Mouse (Mus musculus) MEL (cell line): ENCODE measurements around the gene Schip1.

ENCODE experiments used
- BHLHE40 ChIP-seq: IDR thresholded peaks from 2 replicates; pipeline ENCODE4 v1.6.1; 2012; ENCODE audit warnings: low read depth, mild to moderate bottlenecking, inconsistent platforms, low read length, improper control_type of control experiment, borderline replicate concordance
- CTCF ChIP-seq, 3 experiments: IDR thresholded peaks in 2 of 3; conservative IDR thresholded peaks in 1 of 3; 2 replicates each; pipeline ENCODE4 v1.5.1; 2011 to 2012; ENCODE audit warnings: low read length in 3 of 3, low read depth in 2 of 3, mild to moderate bottlenecking in 2 of 3, improper control_type of control experiment in 1 of 3, inconsistent platforms in 1 of 3, mixed read lengths in 1 of 3, moderate library complexity in 1 of 3; ENCODE audit not compliant: control insufficient read depth in 1 of 3, insufficient read depth in 1 of 3, poor library complexity in 1 of 3, severe bottlenecking in 1 of 3
- ELF1 ChIP-seq: IDR thresholded peaks from 2 replicates; pipeline ENCODE4 v1.6.1; 2014; ENCODE audit warnings: low read depth, mild to moderate bottlenecking, inconsistent platforms, low read length, improper control_type of control experiment, moderate library complexity
- EP300 ChIP-seq, 2 experiments: IDR thresholded peaks; 2 replicates each; pipeline ENCODE4 v1.6.1; 2011; ENCODE audit warnings: improper control_type of control experiment in 2 of 2, low read length in 2 of 2, low read depth in 1 of 2, mild to moderate bottlenecking in 1 of 2
- ETS1 ChIP-seq: IDR thresholded peaks from 2 replicates; pipeline ENCODE4 v1.6.1; 2012; ENCODE audit warnings: low read depth, mild to moderate bottlenecking, inconsistent platforms, low read length, improper control_type of control experiment, moderate library complexity
- HCFC1 ChIP-seq: IDR thresholded peaks from 2 replicates; pipeline ENCODE4 v1.6.1; 2012; ENCODE audit warnings: low read depth, mild to moderate bottlenecking, inconsistent platforms, low read length, improper control_type of control experiment, moderate library complexity
- JUND ChIP-seq: IDR thresholded peaks from 2 replicates; pipeline ENCODE4 v1.6.1; 2011; ENCODE audit warnings: low read depth, mild to moderate bottlenecking, improper control_type of control experiment, low read length
- MAFK ChIP-seq: IDR thresholded peaks from 2 replicates; pipeline ENCODE4 v1.6.1; 2011; ENCODE audit warnings: low read depth, mild to moderate bottlenecking, low read length, improper control_type of control experiment, borderline replicate concordance
- MEF2A ChIP-seq: IDR thresholded peaks from 2 replicates; pipeline ENCODE4 v1.6.1; 2014; ENCODE audit warnings: low read depth, mild to moderate bottlenecking, inconsistent platforms, low read length, improper control_type of control experiment; ENCODE audit not compliant: poor library complexity, insufficient replicate concordance, severe bottlenecking; ENCODE audit errors: extremely low read depth
- POLR2AphosphoS2 ChIP-seq: IDR thresholded peaks from 2 replicates; pipeline ENCODE4 v1.6.1; 2011; ENCODE audit warnings: low read length, improper control_type of control experiment
- POLR2AphosphoS5 ChIP-seq: IDR thresholded peaks from 2 replicates; pipeline ENCODE4 v1.6.1; 2012; ENCODE audit warnings: low read depth, borderline replicate concordance, mild to moderate bottlenecking, inconsistent platforms, low read length, moderate library complexity, mixed read lengths
- RCOR1 ChIP-seq: IDR thresholded peaks from 2 replicates; pipeline ENCODE4 v1.6.1; 2012; ENCODE audit warnings: low read depth, mild to moderate bottlenecking, inconsistent platforms, low read length, improper control_type of control experiment
- SMC3 ChIP-seq: IDR thresholded peaks from 2 replicates; pipeline ENCODE4 v1.6.1; 2011; ENCODE audit warnings: low read depth, low read length, improper control_type of control experiment
- ZC3H11A ChIP-seq: IDR thresholded peaks from 2 replicates; pipeline ENCODE4 v1.6.1; 2012; ENCODE audit warnings: low read depth, mild to moderate bottlenecking, inconsistent platforms, low read length, improper control_type of control experiment

DNA sequence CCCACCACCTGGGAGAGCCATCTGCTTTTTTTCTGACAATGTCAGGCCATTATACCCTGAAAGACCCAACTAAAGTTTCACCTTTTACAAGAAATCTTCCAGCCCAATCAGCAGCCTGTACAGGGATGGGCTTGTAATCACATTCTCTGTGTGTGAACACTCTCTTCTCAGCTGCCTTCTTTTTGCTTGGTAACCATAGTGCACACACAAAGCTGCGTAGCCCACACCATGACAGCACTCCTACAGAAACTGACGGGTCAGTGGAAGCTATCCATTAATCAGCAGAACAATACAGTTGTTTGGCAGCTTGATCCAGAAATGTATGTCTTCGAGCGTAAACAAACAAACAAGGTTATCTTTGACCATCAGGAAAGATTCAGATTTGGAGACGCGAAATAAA lies 205.6 kb downstream of the Schip1 start:
- TF ChIP-seq JUND (no peak), ELF1 (no peak), HCFC1 (no peak), RCOR1 (no peak), CTCF (IDR thresholded peaks at IDR 0.05 in 2 of 3, conservative IDR thresholded peaks at IDR 0.05 in 1 of 3; ENCODE audit: control insufficient read depth in 1 of 3, insufficient read depth in 1 of 3, low read depth in 2 of 3, low read length in 3 of 3, poor library complexity in 1 of 3, severe bottlenecking in 1 of 3) (no peak), POLR2AphosphoS5 (no peak), POLR2AphosphoS2 (no peak), ZC3H11A (no peak), EP300 (IDR thresholded peaks at IDR 0.05; ENCODE audit: low read depth in 1 of 2, low read length in 2 of 2) (no peak), ETS1 (no peak), MAFK (no peak), MEF2A (no peak), SMC3 (no peak), BHLHE40 (no peak)
